Mouse (Mus musculus) cerebellum, adult 11-12 months (tissue): Measurements from ENCODE around the gene Gstt4.
"Not testable (repeated sequence)": the region's sequence is repeated elsewhere in the genome, so short reads cannot be mapped to it uniquely, and the experiment has no call there.

Experiments
- DNase-seq: peaks from one replicate; pipeline ENCODE4 v3.0.0; 2022

Gene Gstt4

GRCm38 (mm10) chr10:75785442-75785841 lies 36.9 kb downstream of the Gstt4 start:
- DNase-seq, result no peak

GRCm38 (mm10) chr10:75780769-75781578 lies 41.4 kb downstream of the Gstt4 start, which contains the start of the genes Gm20441 and Gstt3:
Gene Gm20441, minus strand, starts transcription at chr10:75780954.
Gene Gstt3, minus strand, starts transcription at chr10:75781414.
- no peak for DNase-seq

- DNase-seq, result no peak
These were observed 42.9 kb downstream of the Gstt4 start for GRCm38 (mm10) chr10:75779206-75780174.

GRCm38 (mm10) chr10:75777885-75778284 lies 44.5 kb downstream of the Gstt4 start:
- DNase-seq, result peak; percentile 48

- DNase-seq, result no peak
These were observed 45.8 kb downstream of the Gstt4 start for GRCm38 (mm10) chr10:75776562-75776961.

GRCm38 (mm10) chr10:75774587-75774986 lies 47.8 kb downstream of the Gstt4 start:
- no peak for DNase-seq

- no peak for DNase-seq
These were observed 48.2 kb downstream of the Gstt4 start for GRCm38 (mm10) chr10:75774102-75774501.

- DNase-seq, result peak; percentile 93
These were observed 49.3 kb downstream of the Gstt4 start, which contains the start of gene Ddt for GRCm38 (mm10) chr10:75772795-75773664. Gene Ddt, minus strand, starts transcription at chr10:75773414.

- DNase-seq, result not testable (repeated sequence)
These were observed 54.6 kb downstream of the Gstt4 start for GRCm38 (mm10) chr10:75767756-75768155.

GRCm38 (mm10) chr10:75766856-75767255 lies 55.5 kb downstream of the Gstt4 start:
- DNase-seq, result no peak
